Mouse (Mus musculus) urinary bladder, postnatal 14 days (tissue): ENCODE data around the gene Upb1.
A peak's percentile ranks its signal among the peaks of the same experiment; 100 is the strongest.
"Not testable (repeated sequence)": the region's sequence is repeated elsewhere in the genome, so short reads cannot be mapped to it uniquely, and the experiment has no call there.

Experiments used
- DNase-seq: peaks from one replicate; pipeline ENCODE4 v3.0.0; 2021; ENCODE audit warnings: low spot score

Gene Upb1

GRCm38 (mm10) chr10:75400958-75401357, at the start of gene Upb1:
Gene Upb1 (plus strand): TSS chr10:75401115.
- no peak for DNase-seq

GRCm38 (mm10) chr10:75352541-75352940, 48.4 kb upstream of the Upb1 start:
- DNase-seq, result no peak

GRCm38 (mm10) chr10:75353838-75354241, 47.1 kb upstream of the Upb1 start:
- not testable (repeated sequence) for DNase-seq

GRCm38 (mm10) chr10:75355341-75355740, 45.6 kb upstream of the Upb1 start:
- no peak for DNase-seq

- DNase-seq, result peak; percentile 7
Measured at GRCm38 (mm10) chr10:75364214-75364690, 36.7 kb upstream of the Upb1 start.

GRCm38 (mm10) chr10:75364796-75365195, 36.1 kb upstream of the Upb1 start:
- DNase-seq, result no peak

GRCm38 (mm10) chr10:75365231-75365633, 35.7 kb upstream of the Upb1 start:
- DNase-seq, result no peak

- DNase-seq, result peak; percentile 7
Measured at GRCm38 (mm10) chr10:75373655-75374351, 27.1 kb upstream of the Upb1 start.

GRCm38 (mm10) chr10:75378688-75379087, 22.2 kb upstream of the Upb1 start:
- no peak for DNase-seq

- DNase-seq, result no peak
Measured at GRCm38 (mm10) chr10:75390156-75390555, 10.8 kb upstream of the Upb1 start.

GRCm38 (mm10) chr10:75390832-75391231, 10.1 kb upstream of the Upb1 start:
- no peak for DNase-seq

GRCm38 (mm10) chr10:75394796-75395195, 6.1 kb upstream of the Upb1 start:
- no peak for DNase-seq

- DNase-seq, result peak; percentile 22
Measured at GRCm38 (mm10) chr10:75396966-75397365, 3.9 kb upstream of the Upb1 start.

GRCm38 (mm10) chr10:75405916-75406315, 5.0 kb downstream of the Upb1 start:
- DNase-seq, result no peak

- DNase-seq, result peak; percentile 50
Measured at GRCm38 (mm10) chr10:75406755-75407154, 5.8 kb downstream of the Upb1 start.

GRCm38 (mm10) chr10:75407741-75408140, 6.8 kb downstream of the Upb1 start:
- DNase-seq, result no peak

- not testable (repeated sequence) for DNase-seq
Measured at GRCm38 (mm10) chr10:75411343-75412113, 10.6 kb downstream of the Upb1 start.

- DNase-seq, result no peak
Measured at GRCm38 (mm10) chr10:75412114-75413103, 11.5 kb downstream of the Upb1 start.

GRCm38 (mm10) chr10:75414925-75415324, 14.0 kb downstream of the Upb1 start:
- no peak for DNase-seq

- no peak for DNase-seq
Measured at GRCm38 (mm10) chr10:75417363-75418042, 16.6 kb downstream of the Upb1 start.

GRCm38 (mm10) chr10:75418747-75419146, 17.8 kb downstream of the Upb1 start:
- no peak for DNase-seq
